Mouse (Mus musculus) lung, adult 2 months (tissue): ENCODE measurements around the gene Gcn1l1.

Source experiments
- CTCF ChIP-seq: fragments of 200-500 bp; IDR thresholded peaks from 2 replicates; pipeline ENCODE4 v1.5.1; 2011; ENCODE audit warnings: mild to moderate bottlenecking, low read length, control low read depth; ENCODE audit not compliant: insufficient read depth
- POLR2A ChIP-seq: fragments of 200-500 bp; IDR thresholded peaks from 2 replicates; pipeline ENCODE4 v1.6.1; 2011; ENCODE audit warnings: low read depth, mild to moderate bottlenecking, control low read depth, low read length, borderline replicate concordance; ENCODE audit errors: extremely low read depth

GRCm38 (mm10) chr5:115529742-115530446 is 35.2 kb upstream of the Gcn1l1 start:
- 0 out of 2 replicates have a peak, but pooled peaks have one; percentile 13 for TF ChIP-seq POLR2A
- no peak for TF ChIP-seq CTCF
